In the genomic region with DNA sequence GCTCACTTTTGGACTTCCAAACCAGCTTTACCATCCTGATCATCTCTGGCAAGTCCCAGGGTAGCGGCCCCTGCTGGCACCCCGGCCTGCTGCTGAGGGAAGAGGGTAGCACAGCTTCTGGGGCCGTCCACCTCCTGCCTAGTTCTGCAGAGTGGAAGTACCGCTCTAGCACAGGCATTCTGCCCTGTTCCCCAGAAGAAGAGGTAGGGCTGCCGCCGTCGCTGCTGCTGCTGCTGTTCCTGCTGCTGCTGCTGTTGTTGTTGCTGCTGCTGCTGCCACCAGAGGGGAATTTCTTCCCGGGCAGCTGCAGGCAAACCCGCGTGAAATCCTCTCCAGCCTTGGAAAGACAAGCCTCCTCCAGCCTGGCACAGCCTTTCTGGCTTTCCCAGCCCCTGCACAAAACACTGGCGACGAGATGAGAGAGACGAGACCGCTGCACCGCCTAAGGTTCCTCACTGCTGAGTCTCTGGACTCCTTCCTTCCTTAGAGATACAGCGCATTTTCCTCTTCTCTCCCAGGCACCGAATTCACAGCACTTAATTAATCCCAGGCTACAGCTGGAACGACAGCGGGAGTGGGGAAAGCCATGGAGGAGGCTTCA, we compare ENCODE assay signal across 8 mouse cellular contexts.
DNase-seq lines count a peak whose midpoint lies in the region; ATAC-seq and TF ChIP-seq lines count a peak whose summit lies in the region.

No protein-coding gene starts in this region.

- no peak for ATAC-seq in CD4-positive, CD25-positive, alpha-beta regulatory T cell, adult 4 months
- peak; percentile 51 for ATAC-seq in forebrain, embryonic 11.5 days (replicated peaks; ENCODE audit: low FRiP score)
- no peak for ATAC-seq in liver, embryonic 15.5 days (ENCODE audit: insufficient read depth)

- H3K9me3 ChIP-seq in forebrain, embryonic 11.5 days (ENCODE audit: control insufficient read depth, low read length) = no peaks in the 10 kb centered on the region
- no peaks in the 10 kb centered on the region for H3K9me3 ChIP-seq in liver, embryonic 15.5 days (replicated peaks)

- peak; percentile 6 for DNase-seq in CD4-positive, CD25-positive, alpha-beta regulatory T cell, adult 2 months (ENCODE audit: low read depth, low spot score)
- DNase-seq in forebrain, embryonic 11.5 days (ENCODE audit: low spot score) = peak; percentile 65
- DNase-seq in heart, postnatal 14 days = peak; percentile 58 to 62
- peak; percentile 66 to 76 for DNase-seq in kidney, postnatal 4 days
- DNase-seq in neural tube, embryonic 10.5 days (ENCODE audit: extremely low spot score, low spot score) = peak; percentile 71

- no peaks in the 10 kb centered on the region for H3K36me3 ChIP-seq in forebrain, embryonic 11.5 days (ENCODE audit: control insufficient read depth, insufficient read depth, low read length)
- no peaks in the 10 kb centered on the region for H3K36me3 ChIP-seq in liver, embryonic 15.5 days (replicated peaks)
- H3K36me3 ChIP-seq in testis, adult 2 months (ENCODE audit: control insufficient read depth, insufficient read depth, low read length) = no peaks in the 10 kb centered on the region

- no peaks in the 10 kb centered on the region for H3K27me3 ChIP-seq in forebrain, embryonic 11.5 days (ENCODE audit: control insufficient read depth, insufficient read depth, low read length)
- H3K27me3 ChIP-seq in liver, embryonic 15.5 days = peaks cover 13% of the 10 kb centered on the region
- H3K27me3 ChIP-seq in testis, adult 2 months (ENCODE audit: control insufficient read depth, insufficient read depth, low read length) = no peaks in the 10 kb centered on the region

- no peak overlapping the region for H3K27ac ChIP-seq in forebrain, embryonic 11.5 days (ENCODE audit: low read depth, low read length)
- no peak overlapping the region for H3K27ac ChIP-seq in liver, embryonic 15.5 days (replicated peaks)
- H3K27ac ChIP-seq in testis, adult 2 months (ENCODE audit: control insufficient read depth, insufficient read depth, low read depth, low read length) = no peak overlapping the region

- peak overlapping the region; percentile 25 for H3K4me3 ChIP-seq in forebrain, embryonic 11.5 days (ENCODE audit: low read depth, low read length)
- H3K4me3 ChIP-seq in liver, embryonic 15.5 days (replicated peaks) = peak overlapping the region; percentile 33
- peak overlapping the region; percentile 32; the same call in 1 of the 2 replicates for H3K4me3 ChIP-seq in testis, adult 2 months (ENCODE audit: control insufficient read depth, low read depth, low read length)

- TF ChIP-seq CTCF in testis, adult 2 months (IDR thresholded peaks at IDR 0.05; ENCODE audit: control insufficient read depth, insufficient read depth, insufficient replicate concordance, low read depth, low read length) = no peak

- H3K9ac ChIP-seq in forebrain, embryonic 11.5 days (ENCODE audit: low read length) = peak overlapping the region; percentile 54
- no peak overlapping the region for H3K9ac ChIP-seq in liver, embryonic 15.5 days

- H3K4me1 ChIP-seq in forebrain, embryonic 11.5 days (replicated peaks; ENCODE audit: control insufficient read depth, insufficient read depth, low read length) = peaks cover 3% of the 10 kb centered on the region; the same call in 1 of the 2 replicates
- H3K4me1 ChIP-seq in liver, embryonic 15.5 days (replicated peaks) = no peaks in the 10 kb centered on the region
- H3K4me1 ChIP-seq in testis, adult 2 months (ENCODE audit: control insufficient read depth, insufficient read depth, low read length) = peaks cover 8% of the 10 kb centered on the region

- WGBS in forebrain, embryonic 11.5 days = 2% methylated on average over 19 of the region's 19 CpGs
- 4% methylated on average over 19 of the region's 19 CpGs for WGBS in liver, embryonic 15.5 days (ENCODE audit: insufficient replicate concordance)

- intact Hi-C loops in heart, postnatal 14 days (cut with DNase I) = loop anchor here (2.0 to 5.0 kb wide), 3 partner anchors 61 to 174 kb away; no protein-coding TSS in a partner anchor

- H3K4me2 ChIP-seq in forebrain, embryonic 11.5 days (ENCODE audit: low read depth, low read length, severe bottlenecking) = peak overlapping the region; percentile 64
- H3K4me2 ChIP-seq in liver, embryonic 15.5 days = peak overlapping the region; percentile 66

- TF ChIP-seq POLR2A in testis, adult 2 months (IDR thresholded peaks at IDR 0.05; ENCODE audit: control insufficient read depth, low read depth, low read length) = no peak

Comparison
In these comparisons a context has a peak if more than half of its experiments do, and no peak if none do; other contexts are left out.
1. DNase-seq: peak in every context shown above with its lines; median percentile 71 in kidney, postnatal 4 days; 71 in neural tube, embryonic 10.5 days; 65 in forebrain, embryonic 11.5 days; 60 in heart, postnatal 14 days; 6 in CD4-positive, CD25-positive, alpha-beta regulatory T cell, adult 2 months.